Mouse (Mus musculus) E14TG2a.4 (cell line): ENCODE results near the gene Zfp652.

ENCODE experiments used
- CTCF ChIP-seq: conservative IDR thresholded peaks from 2 replicates; pipeline ENCODE4 v1.5.1; 2014; ENCODE audit warnings: low read length
- NANOG ChIP-seq: IDR thresholded peaks from 2 replicates; pipeline ENCODE4 v1.6.1; 2014; ENCODE audit warnings: borderline replicate concordance, low read length, mixed read lengths
- POU5F1 ChIP-seq: IDR thresholded peaks from 2 replicates; pipeline ENCODE4 v1.6.1; 2014; ENCODE audit warnings: low read length, borderline replicate concordance

GRCm38 (mm10) chr11:95844935-95845334 lies 132.5 kb downstream of the Zfp652 start:
- TF ChIP-seq CTCF (no peak), NANOG (no peak), POU5F1 (no peak)
